Mouse (Mus musculus): ENCODE data around the gene Ffar2. TPM values are rescaled to one million over a fixed set of nuclear protein-coding genes. Genes with fewer than 3 reads are reported as not detected.
A peak's percentile ranks its signal among the peaks of the same experiment; 100 is the strongest.

Ffar2 gene
- polyA plus RNA-seq, 1 experiment from 2014 or later: 11.7 TPM

GRCm38 (mm10) chr7:30787377-30788022, 36.1 kb downstream of the Ffar2 start, which contains the start of gene Krtdap:
Gene Krtdap (plus strand): TSS chr7:30787896.
- no peak for ATAC-seq
- H3K9me3 ChIP-seq (ENCODE audit: control insufficient read depth, low read length): no peaks in the 10 kb centered on the region
- no peaks in the 10 kb centered on the region for H3K36me3 ChIP-seq (ENCODE audit: control insufficient read depth, insufficient read depth, low read length)
- no peak within 1 kb of the TSS for H3K27ac ChIP-seq (ENCODE audit: low read length)
- WGBS: 52% methylated on average over 15 of the region's 15 CpGs
- no peak within 1 kb of the TSS for H3K4me3 ChIP-seq (ENCODE audit: low read length)
- no peaks in the 10 kb centered on the region for H3K4me1 ChIP-seq (ENCODE audit: control insufficient read depth, insufficient read depth, low read length)
- H3K4me2 ChIP-seq (ENCODE audit: low read depth, low read length): no peak within 1 kb of the TSS
- no peaks in the 10 kb centered on the region for H3K27me3 ChIP-seq (replicated peaks; ENCODE audit: control insufficient read depth, insufficient read depth, low read length)
- no peak within 1 kb of the TSS for H3K9ac ChIP-seq (ENCODE audit: low read depth, low read length)

- Histone ChIP-seq H3K36me3 (ENCODE audit: control insufficient read depth, insufficient read depth, low read length) (no peaks in the 10 kb centered on the region), H3K9me3 (ENCODE audit: control insufficient read depth, low read length) (no peaks in the 10 kb centered on the region), H3K4me2 (ENCODE audit: low read depth, low read length) (no peak overlapping the region), H3K4me3 (ENCODE audit: low read length) (no peak overlapping the region), H3K4me1 (ENCODE audit: control insufficient read depth, insufficient read depth, low read length) (no peaks in the 10 kb centered on the region), H3K27ac (ENCODE audit: low read length) (no peak overlapping the region), H3K27me3 (replicated peaks; ENCODE audit: control insufficient read depth, insufficient read depth, low read length) (no peaks in the 10 kb centered on the region), H3K9ac (ENCODE audit: low read depth, low read length) (no peak overlapping the region)
- 63% methylated on average over 13 of the region's 13 CpGs for WGBS
- ATAC-seq: no peak
Measured at GRCm38 (mm10) chr7:30785721-30786546, 37.6 kb downstream of the Ffar2 start.

GRCm38 (mm10) chr7:30785154-30785553, 38.4 kb downstream of the Ffar2 start:
- no peak overlapping the region for H3K27ac ChIP-seq (ENCODE audit: low read length)
- no peaks in the 10 kb centered on the region for H3K4me1 ChIP-seq (ENCODE audit: control insufficient read depth, insufficient read depth, low read length)
- no peak overlapping the region for H3K9ac ChIP-seq (ENCODE audit: low read depth, low read length)
- H3K4me3 ChIP-seq (ENCODE audit: low read length): no peak overlapping the region
- WGBS: 51% methylated on average over 1 of the region's 1 CpGs
- no peaks in the 10 kb centered on the region for H3K9me3 ChIP-seq (ENCODE audit: control insufficient read depth, low read length)
- ATAC-seq: no peak; the same call in 1 of the 2 replicates
- H3K4me2 ChIP-seq (ENCODE audit: low read depth, low read length): no peak overlapping the region
- H3K36me3 ChIP-seq (ENCODE audit: control insufficient read depth, insufficient read depth, low read length): no peaks in the 10 kb centered on the region
- H3K27me3 ChIP-seq (replicated peaks; ENCODE audit: control insufficient read depth, insufficient read depth, low read length): no peaks in the 10 kb centered on the region

GRCm38 (mm10) chr7:30782658-30783057, 40.9 kb downstream of the Ffar2 start:
- no peak overlapping the region for H3K27ac ChIP-seq (ENCODE audit: low read length)
- H3K4me3 ChIP-seq (ENCODE audit: low read length): no peak overlapping the region
- WGBS: 54% methylated on average over 3 of the region's 3 CpGs
- no peaks in the 10 kb centered on the region for H3K4me1 ChIP-seq (ENCODE audit: control insufficient read depth, insufficient read depth, low read length)
- H3K27me3 ChIP-seq (replicated peaks; ENCODE audit: control insufficient read depth, insufficient read depth, low read length): no peaks in the 10 kb centered on the region
- no peaks in the 10 kb centered on the region for H3K36me3 ChIP-seq (ENCODE audit: control insufficient read depth, insufficient read depth, low read length)
- H3K4me2 ChIP-seq (ENCODE audit: low read depth, low read length): no peak overlapping the region
- no peaks in the 10 kb centered on the region for H3K9me3 ChIP-seq (ENCODE audit: control insufficient read depth, low read length)
- H3K9ac ChIP-seq (ENCODE audit: low read depth, low read length): no peak overlapping the region
- ATAC-seq: no peak

- 61% methylated on average over 4 of the region's 4 CpGs for WGBS
- no peak overlapping the region for H3K4me2 ChIP-seq (ENCODE audit: low read depth, low read length)
- H3K27ac ChIP-seq (ENCODE audit: low read length): no peak overlapping the region
- no peaks in the 10 kb centered on the region for H3K4me1 ChIP-seq (ENCODE audit: control insufficient read depth, insufficient read depth, low read length)
- no peaks in the 10 kb centered on the region for H3K9me3 ChIP-seq (ENCODE audit: control insufficient read depth, low read length)
- no peak for ATAC-seq
- H3K9ac ChIP-seq (ENCODE audit: low read depth, low read length): no peak overlapping the region
- H3K27me3 ChIP-seq (replicated peaks; ENCODE audit: control insufficient read depth, insufficient read depth, low read length): no peaks in the 10 kb centered on the region
- H3K36me3 ChIP-seq (ENCODE audit: control insufficient read depth, insufficient read depth, low read length): no peaks in the 10 kb centered on the region
- H3K4me3 ChIP-seq (ENCODE audit: low read length): no peak overlapping the region
Measured at GRCm38 (mm10) chr7:30781792-30782191, 41.8 kb downstream of the Ffar2 start.

GRCm38 (mm10) chr7:30777911-30778310, 45.7 kb downstream of the Ffar2 start:
- Histone ChIP-seq H3K27me3 (replicated peaks; ENCODE audit: control insufficient read depth, insufficient read depth, low read length) (no peaks in the 10 kb centered on the region), H3K36me3 (ENCODE audit: control insufficient read depth, insufficient read depth, low read length) (no peaks in the 10 kb centered on the region), H3K4me1 (ENCODE audit: control insufficient read depth, insufficient read depth, low read length) (no peaks in the 10 kb centered on the region), H3K4me2 (ENCODE audit: low read depth, low read length) (no peak overlapping the region), H3K4me3 (ENCODE audit: low read length) (no peak overlapping the region), H3K9ac (ENCODE audit: low read depth, low read length) (no peak overlapping the region), H3K27ac (ENCODE audit: low read length) (no peak overlapping the region), H3K9me3 (ENCODE audit: control insufficient read depth, low read length) (no peaks in the 10 kb centered on the region)
- WGBS: 85% methylated on average over 1 of the region's 1 CpGs
- ATAC-seq: no peak

- WGBS: 56% methylated on average over 7 of the region's 7 CpGs
- H3K4me1 ChIP-seq (ENCODE audit: control insufficient read depth, insufficient read depth, low read length): no peaks in the 10 kb centered on the region
- no peak overlapping the region for H3K4me2 ChIP-seq (ENCODE audit: low read depth, low read length)
- no peaks in the 10 kb centered on the region for H3K9me3 ChIP-seq (ENCODE audit: control insufficient read depth, low read length)
- H3K9ac ChIP-seq (ENCODE audit: low read depth, low read length): no peak overlapping the region
- no peaks in the 10 kb centered on the region for H3K27me3 ChIP-seq (replicated peaks; ENCODE audit: control insufficient read depth, insufficient read depth, low read length)
- H3K36me3 ChIP-seq (ENCODE audit: control insufficient read depth, insufficient read depth, low read length): no peaks in the 10 kb centered on the region
- H3K27ac ChIP-seq (ENCODE audit: low read length): no peak overlapping the region
- ATAC-seq: no peak
- no peak overlapping the region for H3K4me3 ChIP-seq (ENCODE audit: low read length)
Measured at GRCm38 (mm10) chr7:30777081-30777579, 46.4 kb downstream of the Ffar2 start.

- no peak for ATAC-seq
- WGBS: 77% methylated on average over 9 of the region's 9 CpGs
- no peaks in the 10 kb centered on the region for H3K4me1 ChIP-seq (ENCODE audit: control insufficient read depth, insufficient read depth, low read length)
- H3K27ac ChIP-seq (ENCODE audit: low read length): no peak overlapping the region
- H3K9ac ChIP-seq (ENCODE audit: low read depth, low read length): no peak overlapping the region
- no peak overlapping the region for H3K4me2 ChIP-seq (ENCODE audit: low read depth, low read length)
- no peaks in the 10 kb centered on the region for H3K9me3 ChIP-seq (ENCODE audit: control insufficient read depth, low read length)
- H3K36me3 ChIP-seq (ENCODE audit: control insufficient read depth, insufficient read depth, low read length): no peaks in the 10 kb centered on the region
- H3K4me3 ChIP-seq (ENCODE audit: low read length): no peak overlapping the region
- H3K27me3 ChIP-seq (replicated peaks; ENCODE audit: control insufficient read depth, insufficient read depth, low read length): no peaks in the 10 kb centered on the region
Measured at GRCm38 (mm10) chr7:30776104-30776503, 47.5 kb downstream of the Ffar2 start.

- no peaks in the 10 kb centered on the region for H3K9me3 ChIP-seq (ENCODE audit: control insufficient read depth, low read length)
- H3K4me2 ChIP-seq (ENCODE audit: low read depth, low read length): peak overlapping the region; percentile 25
- peak overlapping the region; percentile 23; the same call in 1 of the 2 replicates for H3K27ac ChIP-seq (ENCODE audit: low read length)
- H3K4me1 ChIP-seq (ENCODE audit: control insufficient read depth, insufficient read depth, low read length): peaks cover 8% of the 10 kb centered on the region
- no peak overlapping the region for H3K4me3 ChIP-seq (ENCODE audit: low read length)
- H3K36me3 ChIP-seq (ENCODE audit: control insufficient read depth, insufficient read depth, low read length): no peaks in the 10 kb centered on the region
- no peaks in the 10 kb centered on the region for H3K27me3 ChIP-seq (replicated peaks; ENCODE audit: control insufficient read depth, insufficient read depth, low read length)
- H3K9ac ChIP-seq (ENCODE audit: low read depth, low read length): no peak overlapping the region
- 30% methylated on average over 9 of the region's 9 CpGs for WGBS
- ATAC-seq: peak; percentile 78
Measured at GRCm38 (mm10) chr7:30769236-30769635, 54.3 kb downstream of the Ffar2 start.
